Mouse (Mus musculus): ENCODE data around the gene Arhgef2. TPM values are rescaled to one million over a fixed set of nuclear protein-coding genes. Genes with fewer than 3 reads are reported as not detected.
"Not testable (repeated sequence)": the region's sequence is repeated elsewhere in the genome, so short reads cannot be mapped to it uniquely, and the experiment has no call there.

The Arhgef2 gene
- polyA plus RNA-seq, 1 experiment from 2014 or later: 99.0 TPM

DNA sequence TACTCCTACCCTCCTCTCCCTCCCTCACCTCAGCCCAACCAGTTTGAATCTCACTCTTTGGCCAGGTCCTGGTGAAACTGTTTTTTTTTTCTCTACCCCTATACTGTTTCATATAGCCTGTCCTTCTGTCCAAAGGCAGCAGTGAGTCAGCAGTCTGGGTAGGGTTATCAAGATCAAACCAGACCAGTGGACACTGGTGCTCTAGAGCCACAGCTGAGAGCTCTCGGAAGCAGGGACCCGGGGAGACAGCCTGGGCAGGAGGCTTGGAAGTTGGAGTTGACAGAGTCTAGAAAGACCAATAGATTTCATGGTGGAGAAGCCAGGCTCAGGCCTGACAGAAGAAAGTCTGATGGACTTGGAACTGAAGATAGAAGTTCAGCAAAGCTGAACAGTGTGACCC, 37.2 kb upstream of the Arhgef2 start:
- no peaks in the 10 kb centered on the region for H3K4me1 ChIP-seq (ENCODE audit: control insufficient read depth, insufficient read depth, low read length)
- H3K9ac ChIP-seq (ENCODE audit: low read length): no peak overlapping the region
- no peaks in the 10 kb centered on the region for H3K27me3 ChIP-seq (ENCODE audit: control insufficient read depth, insufficient read depth, low read length)
- H3K27ac ChIP-seq (ENCODE audit: low read depth, low read length): no peak overlapping the region
- ATAC-seq (ENCODE audit: low FRiP score) (no peak), DNase-seq (ENCODE audit: low spot score, missing footprints) (no peak)
- WGBS: 91% methylated on average over 2 of the region's 2 CpGs
- H3K9me3 ChIP-seq (ENCODE audit: control insufficient read depth, low read length): no peaks in the 10 kb centered on the region
- H3K4me2 ChIP-seq: no peak overlapping the region
- H3K36me3 ChIP-seq (ENCODE audit: control insufficient read depth, insufficient read depth, low read length): peaks cover 51% of the 10 kb centered on the region
- no peak overlapping the region for H3K4me3 ChIP-seq (ENCODE audit: low read depth, low read length)

DNA sequence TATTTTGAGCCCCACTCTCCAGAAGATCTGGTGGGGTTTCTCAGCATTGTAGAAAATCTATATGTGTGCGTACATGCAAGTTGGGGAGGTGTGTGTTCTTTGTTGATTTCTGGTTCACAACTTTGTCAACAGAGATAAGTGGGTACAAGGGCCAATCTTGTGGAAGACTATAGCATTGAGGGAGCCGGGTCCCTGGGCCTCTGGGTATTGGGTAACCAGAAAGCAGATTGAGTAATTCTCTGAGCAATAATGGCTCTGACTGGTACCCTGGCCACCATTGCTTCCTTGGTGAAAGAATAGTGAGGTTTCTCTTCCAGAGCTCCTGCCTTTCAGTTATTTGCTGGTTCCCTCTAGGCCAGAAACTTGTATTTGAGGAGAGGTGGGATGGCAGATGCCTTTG, 36.7 kb upstream of the Arhgef2 start:
- no peaks in the 10 kb centered on the region for H3K9me3 ChIP-seq (ENCODE audit: control insufficient read depth, low read length)
- 94% methylated on average over 2 of the region's 2 CpGs for WGBS
- peaks cover 51% of the 10 kb centered on the region for H3K36me3 ChIP-seq (ENCODE audit: control insufficient read depth, insufficient read depth, low read length)

DNA sequence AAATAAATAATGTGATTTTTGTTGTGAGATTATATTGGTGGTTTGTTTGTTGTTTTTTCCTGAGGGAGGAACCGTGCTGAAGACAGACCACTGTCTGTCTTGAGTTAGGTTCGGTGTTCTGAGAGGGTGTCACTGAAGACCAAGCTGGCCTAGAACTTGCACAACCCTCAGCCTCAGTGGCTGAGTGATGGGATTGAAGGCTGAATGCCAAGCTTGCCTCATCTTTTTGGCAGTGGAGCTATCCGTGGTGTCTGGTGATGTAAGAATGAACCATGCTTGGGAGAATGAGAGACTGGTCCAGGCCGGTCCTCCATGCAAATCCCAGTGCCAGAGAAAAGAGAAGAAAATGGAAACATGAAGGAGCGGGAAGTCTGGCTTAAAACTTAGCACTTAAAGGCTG, 36.1 kb upstream of the Arhgef2 start:
- Histone ChIP-seq H3K4me1 (ENCODE audit: control insufficient read depth, insufficient read depth, low read length) (no peaks in the 10 kb centered on the region), H3K9me3 (ENCODE audit: control insufficient read depth, low read length) (no peaks in the 10 kb centered on the region), H3K27me3 (ENCODE audit: control insufficient read depth, insufficient read depth, low read length) (no peaks in the 10 kb centered on the region), H3K27ac (ENCODE audit: low read depth, low read length) (no peak overlapping the region), H3K9ac (ENCODE audit: low read length) (no peak overlapping the region), H3K36me3 (ENCODE audit: control insufficient read depth, insufficient read depth, low read length) (peaks cover 45% of the 10 kb centered on the region), H3K4me3 (ENCODE audit: low read depth, low read length) (no peak overlapping the region), H3K4me2 (no peak overlapping the region)
- no peak for DNase-seq (ENCODE audit: low spot score, missing footprints)
- ATAC-seq (ENCODE audit: low FRiP score): no peak
- 93% methylated on average over 5 of the region's 5 CpGs for WGBS

More for the DNA sequence above, 36.7 kb upstream of the Arhgef2 start:
- ATAC-seq (ENCODE audit: low FRiP score) (no peak), DNase-seq (ENCODE audit: low spot score, missing footprints) (no peak)
- H3K9ac ChIP-seq (ENCODE audit: low read length): no peak overlapping the region
- no peaks in the 10 kb centered on the region for H3K4me1 ChIP-seq (ENCODE audit: control insufficient read depth, insufficient read depth, low read length)
- no peak overlapping the region for H3K27ac ChIP-seq (ENCODE audit: low read depth, low read length)
- H3K27me3 ChIP-seq (ENCODE audit: control insufficient read depth, insufficient read depth, low read length): no peaks in the 10 kb centered on the region
- no peak overlapping the region for H3K4me2 ChIP-seq
- no peak overlapping the region for H3K4me3 ChIP-seq (ENCODE audit: low read depth, low read length)

DNA sequence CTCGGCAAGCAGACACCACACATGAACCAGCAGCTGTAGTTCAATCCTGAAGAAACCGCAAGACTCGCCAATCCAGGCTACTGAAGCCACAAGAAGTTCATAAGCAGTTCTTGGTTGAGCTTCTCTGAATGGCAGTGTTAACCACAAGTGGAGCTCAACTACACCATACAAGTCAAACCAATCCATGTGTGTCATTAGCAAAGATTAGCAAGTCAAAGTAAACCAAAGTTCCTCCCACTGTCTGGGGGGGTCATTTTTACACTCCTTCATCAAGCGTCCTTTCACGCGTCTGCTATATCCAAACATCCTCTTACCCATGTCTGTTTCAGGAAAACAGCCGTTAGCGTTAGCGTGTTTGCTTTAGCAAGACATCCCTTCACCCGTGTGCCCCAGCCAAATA, 35.4 kb upstream of the Arhgef2 start:
- ATAC-seq (ENCODE audit: low FRiP score): no peak

GRCm38 (mm10) chr3:88571856-88572255, 33.9 kb upstream of the Arhgef2 start:
- ATAC-seq (ENCODE audit: low FRiP score) (no peak), DNase-seq (ENCODE audit: low spot score, missing footprints) (no peak)
- H3K4me3 ChIP-seq (ENCODE audit: low read depth, low read length): no peak overlapping the region
- peaks cover 28% of the 10 kb centered on the region; the same call in 1 of the 2 replicates for H3K36me3 ChIP-seq (ENCODE audit: control insufficient read depth, insufficient read depth, low read length)
- WGBS: 64% methylated on average over 1 of the region's 1 CpGs
- H3K4me1 ChIP-seq (ENCODE audit: control insufficient read depth, insufficient read depth, low read length): no peaks in the 10 kb centered on the region
- H3K4me2 ChIP-seq: no peak overlapping the region
- H3K27ac ChIP-seq (ENCODE audit: low read depth, low read length): no peak overlapping the region
- H3K9me3 ChIP-seq (ENCODE audit: control insufficient read depth, low read length): no peaks in the 10 kb centered on the region
- H3K27me3 ChIP-seq (ENCODE audit: control insufficient read depth, insufficient read depth, low read length): no peaks in the 10 kb centered on the region
- H3K9ac ChIP-seq (ENCODE audit: low read length): no peak overlapping the region

More for the DNA sequence above, 35.4 kb upstream of the Arhgef2 start:
- no peak overlapping the region for H3K4me2 ChIP-seq
- no peaks in the 10 kb centered on the region for H3K9me3 ChIP-seq (ENCODE audit: control insufficient read depth, low read length)
- H3K4me1 ChIP-seq (ENCODE audit: control insufficient read depth, insufficient read depth, low read length): no peaks in the 10 kb centered on the region
- H3K36me3 ChIP-seq (ENCODE audit: control insufficient read depth, insufficient read depth, low read length): peaks cover 40% of the 10 kb centered on the region
- H3K27me3 ChIP-seq (ENCODE audit: control insufficient read depth, insufficient read depth, low read length): no peaks in the 10 kb centered on the region
- DNase-seq (ENCODE audit: low spot score, missing footprints): no peak
- H3K4me3 ChIP-seq (ENCODE audit: low read depth, low read length): no peak overlapping the region
- H3K9ac ChIP-seq (ENCODE audit: low read length): no peak overlapping the region
- no peak overlapping the region for H3K27ac ChIP-seq (ENCODE audit: low read depth, low read length)
- 97% methylated on average over 10 of the region's 10 CpGs for WGBS

- H3K36me3 ChIP-seq (ENCODE audit: control insufficient read depth, insufficient read depth, low read length): peaks cover 23% of the 10 kb centered on the region; the same call in 1 of the 2 replicates
- WGBS: 85% methylated on average over 2 of the region's 2 CpGs
- no peak overlapping the region for H3K4me2 ChIP-seq
- H3K27me3 ChIP-seq (ENCODE audit: control insufficient read depth, insufficient read depth, low read length): no peaks in the 10 kb centered on the region
- H3K4me3 ChIP-seq (ENCODE audit: low read depth, low read length): no peak overlapping the region
- DNase-seq (ENCODE audit: low spot score, missing footprints): no peak
- ATAC-seq (ENCODE audit: low FRiP score): no peak
- H3K9ac ChIP-seq (ENCODE audit: low read length): no peak overlapping the region
- H3K9me3 ChIP-seq (ENCODE audit: control insufficient read depth, low read length): no peaks in the 10 kb centered on the region
- H3K27ac ChIP-seq (ENCODE audit: low read depth, low read length): no peak overlapping the region
- H3K4me1 ChIP-seq (ENCODE audit: control insufficient read depth, insufficient read depth, low read length): no peaks in the 10 kb centered on the region
These were observed 32.9 kb upstream of the Arhgef2 start for GRCm38 (mm10) chr3:88572835-88573234.

GRCm38 (mm10) chr3:88573810-88574209, 32.0 kb upstream of the Arhgef2 start:
- no peaks in the 10 kb centered on the region; the same call in 1 of the 2 replicates for H3K4me1 ChIP-seq (ENCODE audit: control insufficient read depth, insufficient read depth, low read length)
- no peak overlapping the region for H3K4me3 ChIP-seq (ENCODE audit: low read depth, low read length)
- H3K9me3 ChIP-seq (ENCODE audit: control insufficient read depth, low read length): no peaks in the 10 kb centered on the region
- DNase-seq (ENCODE audit: low spot score, missing footprints) (no peak), ATAC-seq (ENCODE audit: low FRiP score) (no peak)
- peaks cover 13% of the 10 kb centered on the region; the same call in 1 of the 2 replicates for H3K36me3 ChIP-seq (ENCODE audit: control insufficient read depth, insufficient read depth, low read length)
- H3K9ac ChIP-seq (ENCODE audit: low read length): no peak overlapping the region
- H3K4me2 ChIP-seq: no peak overlapping the region
- WGBS: 79% methylated on average over 2 of the region's 2 CpGs
- H3K27ac ChIP-seq (ENCODE audit: low read depth, low read length): no peak overlapping the region
- H3K27me3 ChIP-seq (ENCODE audit: control insufficient read depth, insufficient read depth, low read length): no peaks in the 10 kb centered on the region

DNA sequence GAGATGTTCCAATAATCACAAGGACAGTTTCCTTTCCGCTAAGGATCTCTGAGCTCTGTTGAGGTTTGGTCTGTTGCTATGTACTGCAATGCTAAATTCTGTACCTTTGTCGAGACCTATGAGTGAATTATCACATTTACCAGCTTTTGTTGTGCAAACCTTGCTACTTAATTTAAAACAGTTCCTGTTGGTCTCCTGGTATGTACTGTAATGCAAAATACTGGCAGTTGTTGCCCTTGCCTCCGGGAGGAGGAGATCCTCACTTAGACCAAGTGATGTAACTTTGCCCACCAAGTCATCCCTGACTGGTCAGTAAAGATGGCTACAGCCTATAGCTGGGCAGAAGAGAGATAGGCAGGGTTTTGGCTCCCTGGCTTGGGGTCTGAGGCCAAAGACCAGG, 30.2 kb upstream of the Arhgef2 start, which contains the start of gene Ssr2:
Gene Ssr2, plus strand, starts transcription at position 337 of the 400 bp plus-strand sequence.
- Histone ChIP-seq H3K36me3 (ENCODE audit: control insufficient read depth, insufficient read depth, low read length) (no peaks in the 10 kb centered on the region), H3K9ac (ENCODE audit: low read length) (no peak within 1 kb of the TSS), H3K4me2 (no peak within 1 kb of the TSS), H3K4me3 (ENCODE audit: low read depth, low read length) (no peak within 1 kb of the TSS), H3K27ac (ENCODE audit: low read depth, low read length) (no peak within 1 kb of the TSS), H3K4me1 (ENCODE audit: control insufficient read depth, insufficient read depth, low read length) (peaks cover 5% of the 10 kb centered on the region; the same call in 1 of the 2 replicates), H3K27me3 (ENCODE audit: control insufficient read depth, insufficient read depth, low read length) (no peaks in the 10 kb centered on the region), H3K9me3 (ENCODE audit: control insufficient read depth, low read length) (no peaks in the 10 kb centered on the region)
- no peak for DNase-seq (ENCODE audit: low spot score, missing footprints)
- 84% methylated on average over 3 of the region's 3 CpGs for WGBS
- ATAC-seq (ENCODE audit: low FRiP score): no peak

- not testable (repeated sequence) for ATAC-seq (ENCODE audit: low FRiP score); H3K4me2 ChIP-seq; H3K36me3 ChIP-seq (ENCODE audit: control insufficient read depth, insufficient read depth, low read length)
These were observed 27.9 kb upstream of the Arhgef2 start for GRCm38 (mm10) chr3:88577846-88578245.

More at GRCm38 (mm10) chr3:88577846-88578245, 27.9 kb upstream of the Arhgef2 start:
- not testable (repeated sequence) for H3K9me3 ChIP-seq (ENCODE audit: control insufficient read depth, low read length); H3K27me3 ChIP-seq (ENCODE audit: control insufficient read depth, insufficient read depth, low read length); H3K4me3 ChIP-seq (ENCODE audit: low read depth, low read length); H3K4me1 ChIP-seq (ENCODE audit: control insufficient read depth, insufficient read depth, low read length); H3K9ac ChIP-seq (ENCODE audit: low read length); H3K27ac ChIP-seq (ENCODE audit: low read depth, low read length); DNase-seq (ENCODE audit: low spot score, missing footprints)
- 91% methylated on average over 5 of the region's 5 CpGs for WGBS
